Mouse (Mus musculus) MEL (cell line): ENCODE results near the gene G6pc3. TPM values are rescaled to one million over a fixed set of nuclear protein-coding genes. Genes with fewer than 3 reads are reported as not detected.

Experiments
- DNase-seq: peaks from one replicate; pipeline ENCODE4 v3.0.0; 2011; ENCODE audit warnings: low read depth, low spot score
- H3K27ac ChIP-seq: 2 replicates; pipeline ENCODE4 v1.5.1; 2012; ENCODE audit warnings: low read depth, mild to moderate bottlenecking, control low read depth, low read length, moderate library complexity; ENCODE audit not compliant: control insufficient read depth
- H3K27me3 ChIP-seq, 2 experiments: fragments of 150-350 bp in 1 of 2; sonication (generic) in 1 of 2; 2 replicates each; pipeline ENCODE4 v1.6.1; 2012; ENCODE audit warnings: low read length in 2 of 2, mild to moderate bottlenecking in 2 of 2, improper control_type of control experiment in 1 of 2, moderate library complexity in 1 of 2; ENCODE audit not compliant: insufficient read depth in 2 of 2, control insufficient read depth in 1 of 2
- H3K36me3 ChIP-seq, 2 experiments: 2 replicates each; pipeline ENCODE4 v1.6.1; 2012 to 2014; ENCODE audit warnings: low read length in 2 of 2, improper control_type of control experiment in 1 of 2, inconsistent platforms in 1 of 2, mild to moderate bottlenecking in 1 of 2; ENCODE audit not compliant: insufficient read depth in 2 of 2, control insufficient read depth in 1 of 2
- H3K4me1 ChIP-seq, 2 experiments: fragments of 150-350 bp in 1 of 2; sonication (generic) in 1 of 2; 2 replicates each; pipeline ENCODE4 v1.6.1; 2012; ENCODE audit warnings: low read length in 2 of 2, improper control_type of control experiment in 1 of 2, mild to moderate bottlenecking in 1 of 2; ENCODE audit not compliant: insufficient read depth in 2 of 2, control insufficient read depth in 1 of 2
- H3K4me3 ChIP-seq, 2 experiments: fragments of 150-350 bp in 1 of 2; sonication (generic) in 1 of 2; 2 replicates each; pipeline ENCODE4 v1.5.1; 2012; ENCODE audit warnings: low read depth in 2 of 2, low read length in 2 of 2, mild to moderate bottlenecking in 2 of 2, moderate library complexity in 2 of 2, control low read depth in 1 of 2, improper control_type of control experiment in 1 of 2; ENCODE audit not compliant: control insufficient read depth in 1 of 2, insufficient read depth in 1 of 2
- H3K79me2 ChIP-seq: 2 replicates; pipeline ENCODE4 v1.6.1; 2012; ENCODE audit warnings: mild to moderate bottlenecking, low read length, moderate library complexity; ENCODE audit not compliant: control insufficient read depth, poor library complexity, insufficient read depth
- H3K9ac ChIP-seq: 2 replicates; pipeline ENCODE4 v1.6.1; 2012; ENCODE audit warnings: low read depth, mild to moderate bottlenecking, control low read depth, low read length, moderate library complexity; ENCODE audit not compliant: control insufficient read depth, poor library complexity, severe bottlenecking
- H3K9me3 ChIP-seq: fragments of 150-350 bp; sonication (generic); replicated peaks from 2 replicates; pipeline ENCODE4 v1.6.1; 2012; ENCODE audit warnings: mild to moderate bottlenecking, low read length, improper control_type of control experiment, moderate library complexity; ENCODE audit not compliant: insufficient read depth
- BHLHE40 ChIP-seq: IDR thresholded peaks from 2 replicates; pipeline ENCODE4 v1.6.1; 2012; ENCODE audit warnings: low read depth, mild to moderate bottlenecking, inconsistent platforms, low read length, improper control_type of control experiment, borderline replicate concordance
- CHD1 ChIP-seq: IDR thresholded peaks from 2 replicates; pipeline ENCODE4 v1.6.1; 2012; ENCODE audit warnings: low read depth, mild to moderate bottlenecking, inconsistent platforms, low read length, improper control_type of control experiment
- E2F4 ChIP-seq: IDR thresholded peaks from 2 replicates; pipeline ENCODE4 v1.6.1; 2011; ENCODE audit warnings: low read depth, low read length, improper control_type of control experiment, borderline replicate concordance
- ELF1 ChIP-seq: IDR thresholded peaks from 2 replicates; pipeline ENCODE4 v1.6.1; 2014; ENCODE audit warnings: low read depth, mild to moderate bottlenecking, inconsistent platforms, low read length, improper control_type of control experiment, moderate library complexity
- EP300 ChIP-seq, 2 experiments: IDR thresholded peaks; 2 replicates each; pipeline ENCODE4 v1.6.1; 2011; ENCODE audit warnings: improper control_type of control experiment in 2 of 2, low read length in 2 of 2, low read depth in 1 of 2, mild to moderate bottlenecking in 1 of 2
- ETS1 ChIP-seq: IDR thresholded peaks from 2 replicates; pipeline ENCODE4 v1.6.1; 2012; ENCODE audit warnings: low read depth, mild to moderate bottlenecking, inconsistent platforms, low read length, improper control_type of control experiment, moderate library complexity
- GABPA ChIP-seq: IDR thresholded peaks from 2 replicates; pipeline ENCODE4 v1.6.1; 2012; ENCODE audit warnings: low read depth, mild to moderate bottlenecking, inconsistent platforms, low read length, improper control_type of control experiment, moderate library complexity
- GATA1 ChIP-seq: IDR thresholded peaks from 2 replicates; pipeline ENCODE4 v1.6.1; 2011; ENCODE audit warnings: low read depth, low read length, improper control_type of control experiment
- HCFC1 ChIP-seq: IDR thresholded peaks from 2 replicates; pipeline ENCODE4 v1.6.1; 2012; ENCODE audit warnings: low read depth, mild to moderate bottlenecking, inconsistent platforms, low read length, improper control_type of control experiment, moderate library complexity
- KAT2A ChIP-seq: conservative IDR thresholded peaks from 2 replicates; pipeline ENCODE4 v1.6.1; 2012; ENCODE audit warnings: low read depth, low read length, improper control_type of control experiment, inconsistent platforms
- MAFK ChIP-seq: IDR thresholded peaks from 2 replicates; pipeline ENCODE4 v1.6.1; 2011; ENCODE audit warnings: low read depth, mild to moderate bottlenecking, low read length, improper control_type of control experiment, borderline replicate concordance
- MAX ChIP-seq: IDR thresholded peaks from 2 replicates; pipeline ENCODE4 v1.6.1; 2011; ENCODE audit warnings: low read length, improper control_type of control experiment
- MAZ ChIP-seq: IDR thresholded peaks from 2 replicates; pipeline ENCODE4 v1.6.1; 2012; ENCODE audit warnings: low read depth, mild to moderate bottlenecking, inconsistent platforms, low read length, improper control_type of control experiment
- MEF2A ChIP-seq: IDR thresholded peaks from 2 replicates; pipeline ENCODE4 v1.6.1; 2014; ENCODE audit warnings: low read depth, mild to moderate bottlenecking, inconsistent platforms, low read length, improper control_type of control experiment; ENCODE audit not compliant: poor library complexity, insufficient replicate concordance, severe bottlenecking; ENCODE audit errors: extremely low read depth
- MXI1 ChIP-seq: IDR thresholded peaks from 2 replicates; pipeline ENCODE4 v1.6.1; 2011; ENCODE audit warnings: mild to moderate bottlenecking, low read depth, low read length, improper control_type of control experiment
- MYB ChIP-seq: IDR thresholded peaks from 2 replicates; pipeline ENCODE4 v1.6.1; 2011; ENCODE audit warnings: mild to moderate bottlenecking, low read depth, low read length, improper control_type of control experiment
- NELFE ChIP-seq: IDR thresholded peaks from 2 replicates; pipeline ENCODE4 v1.6.1; 2011; ENCODE audit warnings: low read depth, low read length, improper control_type of control experiment
- NRF1 ChIP-seq: IDR thresholded peaks from 2 replicates; pipeline ENCODE4 v1.6.1; 2014; ENCODE audit warnings: low read depth, mild to moderate bottlenecking, inconsistent platforms, low read length, improper control_type of control experiment, moderate library complexity; ENCODE audit not compliant: poor library complexity, insufficient read depth, severe bottlenecking
- POLR2A ChIP-seq, 2 experiments: IDR thresholded peaks; 2 replicates each; pipeline ENCODE4 v1.6.1; 2011 to 2012; ENCODE audit warnings: low read length in 2 of 2, mild to moderate bottlenecking in 2 of 2, control low read depth in 1 of 2, improper control_type of control experiment in 1 of 2, low read depth in 1 of 2, moderate library complexity in 1 of 2; ENCODE audit not compliant: control insufficient read depth in 1 of 2, insufficient read depth in 1 of 2, poor library complexity in 1 of 2
- POLR2AphosphoS2 ChIP-seq: IDR thresholded peaks from 2 replicates; pipeline ENCODE4 v1.6.1; 2011; ENCODE audit warnings: low read length, improper control_type of control experiment
- POLR2AphosphoS5 ChIP-seq: IDR thresholded peaks from 2 replicates; pipeline ENCODE4 v1.6.1; 2012; ENCODE audit warnings: low read depth, borderline replicate concordance, mild to moderate bottlenecking, inconsistent platforms, low read length, moderate library complexity, mixed read lengths
- RAD21 ChIP-seq: IDR thresholded peaks from 2 replicates; pipeline ENCODE4 v1.6.1; 2011; ENCODE audit warnings: mild to moderate bottlenecking, low read depth, low read length, improper control_type of control experiment
- RCOR1 ChIP-seq: IDR thresholded peaks from 2 replicates; pipeline ENCODE4 v1.6.1; 2012; ENCODE audit warnings: low read depth, mild to moderate bottlenecking, inconsistent platforms, low read length, improper control_type of control experiment
- SIN3A ChIP-seq: IDR thresholded peaks from 2 replicates; pipeline ENCODE4 v1.6.1; 2012; ENCODE audit warnings: low read length, improper control_type of control experiment, inconsistent platforms
- SMC3 ChIP-seq: IDR thresholded peaks from 2 replicates; pipeline ENCODE4 v1.6.1; 2011; ENCODE audit warnings: low read depth, low read length, improper control_type of control experiment
- TBP ChIP-seq: IDR thresholded peaks from 2 replicates; pipeline ENCODE4 v1.8.0; 2011; ENCODE audit warnings: low read depth, low read length, improper control_type of control experiment
- TCF12 ChIP-seq: IDR thresholded peaks from 2 replicates; pipeline ENCODE4 v1.6.1; 2014; ENCODE audit warnings: low read depth, mild to moderate bottlenecking, inconsistent platforms, low read length, improper control_type of control experiment, moderate library complexity
- UBTF ChIP-seq: IDR thresholded peaks from 2 replicates; pipeline ENCODE4 v1.6.1; 2012; ENCODE audit warnings: low read depth, mild to moderate bottlenecking, inconsistent platforms, low read length, improper control_type of control experiment, moderate library complexity, borderline replicate concordance; ENCODE audit not compliant: insufficient read depth
- USF1 ChIP-seq: IDR thresholded peaks from 2 replicates; pipeline ENCODE4 v1.6.1; 2014; ENCODE audit warnings: low read depth, mild to moderate bottlenecking, inconsistent platforms, low read length, improper control_type of control experiment, moderate library complexity
- USF2 ChIP-seq, 2 experiments: IDR thresholded peaks; 2 replicates each; pipeline ENCODE4 v1.6.1; 2011 to 2012; ENCODE audit warnings: improper control_type of control experiment in 2 of 2, low read length in 2 of 2, borderline replicate concordance in 1 of 2, inconsistent platforms in 1 of 2, low read depth in 1 of 2, mild to moderate bottlenecking in 1 of 2; ENCODE audit not compliant: insufficient read depth in 1 of 2
- ZC3H11A ChIP-seq: IDR thresholded peaks from 2 replicates; pipeline ENCODE4 v1.6.1; 2012; ENCODE audit warnings: low read depth, mild to moderate bottlenecking, inconsistent platforms, low read length, improper control_type of control experiment
- ZNF384 ChIP-seq: IDR thresholded peaks from 2 replicates; pipeline ENCODE4 v1.6.1; 2012; ENCODE audit warnings: low read depth, mild to moderate bottlenecking, inconsistent platforms, low read length, improper control_type of control experiment
- polyA plus RNA-seq, 2 experiments: library from polyadenylated mRNA; stranded (reverse) in 1 of 2; unstranded in 1 of 2; fragments of >175 nt in 1 of 2; fragments of >200 nt in 1 of 2; gene quantifications; 2 replicates each; pipeline versions ENCODE4 v1.2.1 to v1.2.4; 2012; ENCODE audit warnings: low replicate concordance in 2 of 2, low read depth in 1 of 2; ENCODE audit not compliant: insufficient read length in 2 of 2, insufficient read depth in 1 of 2, missing spikeins in 1 of 2
- total RNA-seq: library from RNA; depleted of rRNA; stranded (reverse); fragments of 300-350 nt; gene quantifications from 2 replicates; pipeline ENCODE4 v1.2.3, GENCODE M21; 2012

G6pc3 gene
- total and polyA plus RNA-seq, 3 experiments = 48.9 to 104 TPM; not detected in 1

- peak within 1 kb of the TSS; percentile 63 to 92 for H3K4me3 ChIP-seq
- H3K27ac ChIP-seq = peak within 1 kb of the TSS; percentile 74
- TF ChIP-seq NRF1 = no peak
- no peak for TF ChIP-seq GATA1
- peak; percentile 99 for TF ChIP-seq USF1
- peak; percentile 100 for TF ChIP-seq MEF2A
- TF ChIP-seq TCF12 = peak; percentile 64
- peak; percentile 24; the same call in 1 of the 2 replicates for TF ChIP-seq POLR2AphosphoS2
- TF ChIP-seq TBP = no peak
- no peak for TF ChIP-seq ZNF384
- TF ChIP-seq EP300 (IDR thresholded peaks at IDR 0.05; ENCODE audit: low read depth in 1 of 2, low read length in 2 of 2) = peak in 1 of 2 experiments; percentile 63; a peak in 3 of 4 replicates
- TF ChIP-seq E2F4 = no peak; the same call in 1 of the 2 replicates
- TF ChIP-seq ELF1 = peak; percentile 26; the same call in 1 of the 2 replicates
- no peak for TF ChIP-seq MYB
- no peak for TF ChIP-seq RAD21
- TF ChIP-seq SMC3 = no peak
- no peak for TF ChIP-seq POLR2AphosphoS5
- peak; percentile 95 for TF ChIP-seq ETS1
- peak; percentile 75 for TF ChIP-seq MXI1
- no peak for TF ChIP-seq UBTF
- peak; percentile 52; the same call in 1 of the 2 replicates for TF ChIP-seq GABPA
- TF ChIP-seq ZC3H11A = 0 out of 2 replicates have a peak, but pooled peaks have one; percentile 14
- peak; percentile 39; the same call in 1 of the 2 replicates for TF ChIP-seq NELFE
- peak; percentile 55 to 61; a peak in 3 of 4 replicates for TF ChIP-seq POLR2A (IDR thresholded peaks at IDR 0.05; ENCODE audit: control insufficient read depth in 1 of 2, insufficient read depth in 1 of 2, low read depth in 1 of 2, low read length in 2 of 2, poor library complexity in 1 of 2)
- peak; percentile 81 for TF ChIP-seq HCFC1
- no peak; the same call in 1 of the 2 replicates for TF ChIP-seq KAT2A
- TF ChIP-seq MAZ = peak; percentile 92
- TF ChIP-seq MAX = peak; percentile 94
- TF ChIP-seq USF2 (IDR thresholded peaks at IDR 0.05; ENCODE audit: borderline replicate concordance in 1 of 2, insufficient read depth in 1 of 2, low read depth in 1 of 2, low read length in 2 of 2) = peak; percentile 82 to 96
- TF ChIP-seq RCOR1 = peak; percentile 35; the same call in 1 of the 2 replicates
- TF ChIP-seq CHD1 = 0 out of 2 replicates have a peak, but pooled peaks have one; percentile 49
- peak; percentile 95 for TF ChIP-seq BHLHE40
- TF ChIP-seq SIN3A = peak; percentile 97
- peak; percentile 22; the same call in 1 of the 2 replicates for TF ChIP-seq MAFK
- peak within 1 kb of the TSS; percentile 74 for H3K9ac ChIP-seq
- peaks cover 0 to 6% of the 10 kb centered on the region in 2 experiments; a peak in 1 of 4 replicates for H3K27me3 ChIP-seq
- no peaks in the 10 kb centered on the region; the same call in 1 of the 2 replicates for H3K79me2 ChIP-seq
- no peaks in the 10 kb centered on the region for H3K9me3 ChIP-seq
- peaks cover 0 to 5% of the 10 kb centered on the region in 2 experiments; a peak in 2 of 4 replicates for H3K36me3 ChIP-seq
- peaks cover 16 to 26% of the 10 kb centered on the region in 2 experiments for H3K4me1 ChIP-seq
- DNase-seq = peak; percentile 99
Observed at GRCm38 (mm10) chr11:102230006-102230741, 40.8 kb downstream of the G6pc3 start, which contains the start of gene Hdac5. Hdac5 (minus strand) TSS chr11:102230166.
